Mouse (Mus musculus): ENCODE results near the gene Snapc3.

Snapc3 gene

GRCm38 (mm10) chr4:83414241-83414824, 3.2 kb upstream of the Snapc3 start:
- no peak for DNase-seq (ENCODE audit: low spot score in 2 of 2)

GRCm38 (mm10) chr4:83417820-83418186, 279 bp downstream of the Snapc3 start:
- DNase-seq (ENCODE audit: low spot score in 2 of 2) = no peak

- DNase-seq (ENCODE audit: low spot score in 2 of 2) = no peak
These were observed 1.3 kb downstream of the Snapc3 start for GRCm38 (mm10) chr4:83418781-83419180.

GRCm38 (mm10) chr4:83423641-83424040, 6.1 kb downstream of the Snapc3 start:
- no peak for DNase-seq (ENCODE audit: low spot score in 2 of 2)

GRCm38 (mm10) chr4:83425119-83425518, 7.6 kb downstream of the Snapc3 start:
- DNase-seq (ENCODE audit: low spot score in 2 of 2) = no peak

- DNase-seq (ENCODE audit: low spot score in 2 of 2) = no peak
These were observed 9.6 kb downstream of the Snapc3 start for GRCm38 (mm10) chr4:83427141-83427540.

GRCm38 (mm10) chr4:83427696-83428095, 10.2 kb downstream of the Snapc3 start:
- DNase-seq (ENCODE audit: low spot score in 2 of 2) = no peak

- no peak for DNase-seq (ENCODE audit: low spot score in 2 of 2)
These were observed 11.3 kb downstream of the Snapc3 start for GRCm38 (mm10) chr4:83428845-83429244.

- no peak for DNase-seq (ENCODE audit: low spot score in 2 of 2)
These were observed 14.4 kb downstream of the Snapc3 start for GRCm38 (mm10) chr4:83431950-83432349.

- DNase-seq (ENCODE audit: low spot score in 2 of 2) = no peak
These were observed 15.4 kb downstream of the Snapc3 start for GRCm38 (mm10) chr4:83432901-83433300.

- no peak for DNase-seq (ENCODE audit: low spot score in 2 of 2)
These were observed 18.9 kb downstream of the Snapc3 start for GRCm38 (mm10) chr4:83436375-83436774.

GRCm38 (mm10) chr4:83438116-83438515, 20.6 kb downstream of the Snapc3 start:
- DNase-seq (ENCODE audit: low spot score in 2 of 2) = no peak

GRCm38 (mm10) chr4:83439045-83439444, 21.5 kb downstream of the Snapc3 start:
- DNase-seq (ENCODE audit: low spot score in 2 of 2) = no peak

- DNase-seq (ENCODE audit: low spot score in 2 of 2) = no peak
These were observed 23.5 kb downstream of the Snapc3 start for GRCm38 (mm10) chr4:83441050-83441449.

- no peak for DNase-seq (ENCODE audit: low spot score in 2 of 2)
These were observed 33.3 kb downstream of the Snapc3 start for GRCm38 (mm10) chr4:83450785-83451184.

- DNase-seq (ENCODE audit: low spot score in 2 of 2) = no peak
These were observed 42.6 kb downstream of the Snapc3 start for GRCm38 (mm10) chr4:83460106-83460505.

GRCm38 (mm10) chr4:83464827-83465226, 47.3 kb downstream of the Snapc3 start:
- DNase-seq (ENCODE audit: low spot score in 2 of 2) = no peak

- no peak for DNase-seq (ENCODE audit: low spot score in 2 of 2)
These were observed 50.1 kb downstream of the Snapc3 start for GRCm38 (mm10) chr4:83467615-83468014.

GRCm38 (mm10) chr4:83468208-83468607, 50.7 kb downstream of the Snapc3 start:
- no peak for DNase-seq (ENCODE audit: low spot score in 2 of 2)

GRCm38 (mm10) chr4:83485250-83485649, 67.7 kb downstream of the Snapc3 start:
- no peak for DNase-seq (ENCODE audit: low spot score in 2 of 2)

- DNase-seq (ENCODE audit: low spot score in 2 of 2) = peak; percentile 63 to 74
These were observed 68.2 kb downstream of the Snapc3 start for GRCm38 (mm10) chr4:83485735-83486116.

- DNase-seq (ENCODE audit: low spot score in 2 of 2) = peak; percentile 68 to 85
These were observed 68.8 kb downstream of the Snapc3 start, which contains the start of gene Psip1 for GRCm38 (mm10) chr4:83486117-83486901. Psip1 (minus strand) TSS chr4:83486459.

GRCm38 (mm10) chr4:83489121-83489520, 71.6 kb downstream of the Snapc3 start:
- DNase-seq (ENCODE audit: low spot score in 2 of 2) = no peak

All from urinary bladder, adult 18-20 months (tissue).